Mouse (Mus musculus) intestine, embryonic 14.5 days (tissue): ENCODE data around the gene Gnptab. TPM values are rescaled to one million over a fixed set of nuclear protein-coding genes. Genes with fewer than 3 reads are reported as not detected.

ENCODE experiments used
- ATAC-seq: fragments of 200-750 bp; cut with Nextera tagmentation; replicated peaks from 2 replicates; pipeline ENCODE4 v1.8.0; 2017; ENCODE audit warnings: low read depth, moderate number of reproducible peaks, moderate TSS enrichment, moderate library complexity; ENCODE audit not compliant: low FRiP score, low TSS enrichment
- DNase-seq: peaks from one replicate; pipeline ENCODE4 v3.0.0-alpha.2; 2018; ENCODE audit warnings: low spot score
- H3K27ac ChIP-seq: fragments of 300-500 bp; sonication (generic); 2 replicates; pipeline ENCODE4 v1.5.1; 2014; ENCODE audit warnings: low read depth, mild to moderate bottlenecking, control low read depth
- H3K27me3 ChIP-seq: fragments of 300-500 bp; sonication (generic); replicated peaks from 2 replicates; pipeline ENCODE4 v1.6.1; 2014; ENCODE audit warnings: low read length, control low read depth; ENCODE audit not compliant: control insufficient read depth, insufficient read depth
- H3K36me3 ChIP-seq: fragments of 300-500 bp; sonication (generic); 2 replicates; pipeline ENCODE4 v1.6.1; 2014; ENCODE audit warnings: low read length, control low read depth; ENCODE audit not compliant: control insufficient read depth, insufficient read depth
- H3K4me1 ChIP-seq: fragments of 300-500 bp; sonication (generic); replicated peaks from 2 replicates; pipeline ENCODE4 v1.6.1; 2014; ENCODE audit warnings: low read length, control low read depth, mixed read lengths; ENCODE audit not compliant: control insufficient read depth, insufficient read depth
- H3K4me2 ChIP-seq: fragments of 300-500 bp; sonication (generic); 2 replicates; pipeline ENCODE4 v1.6.1; 2014; ENCODE audit warnings: low read length
- H3K4me3 ChIP-seq: fragments of 300-500 bp; sonication (generic); 2 replicates; pipeline ENCODE4 v1.5.1; 2014; ENCODE audit warnings: low read depth, low read length, control low read depth, mixed read lengths
- H3K9ac ChIP-seq: fragments of 300-500 bp; sonication (generic); 2 replicates; pipeline ENCODE4 v1.6.1; 2014; ENCODE audit warnings: mild to moderate bottlenecking, low read length
- H3K9me3 ChIP-seq: fragments of 300-500 bp; sonication (generic); 2 replicates; pipeline ENCODE4 v1.6.1; 2016; ENCODE audit warnings: low read length, control low read depth; ENCODE audit not compliant: control insufficient read depth
- WGBS: fragments of 180-500 bp; shearing (Covaris S2); extraction: QIAGEN DNeasy Blood & Tissue Kit; methylation state at CpG from one replicate; pipeline ENCODE4 v1.1.7; 2014; 5-methylcytosine and 5-hydroxymethylcytosine counted together
- polyA plus RNA-seq: library from polyadenylated mRNA; unstranded; fragments of >200 nt; fragmentation: Nextera tagmentation; extraction: Ambion mirVana; gene quantifications from 2 replicates; pipeline ENCODE4 v1.2.1, GENCODE M21; 2014

Gnptab gene
- polyA plus RNA-seq, 1 experiment from 2014 or later, result 14.0 TPM

DNA sequence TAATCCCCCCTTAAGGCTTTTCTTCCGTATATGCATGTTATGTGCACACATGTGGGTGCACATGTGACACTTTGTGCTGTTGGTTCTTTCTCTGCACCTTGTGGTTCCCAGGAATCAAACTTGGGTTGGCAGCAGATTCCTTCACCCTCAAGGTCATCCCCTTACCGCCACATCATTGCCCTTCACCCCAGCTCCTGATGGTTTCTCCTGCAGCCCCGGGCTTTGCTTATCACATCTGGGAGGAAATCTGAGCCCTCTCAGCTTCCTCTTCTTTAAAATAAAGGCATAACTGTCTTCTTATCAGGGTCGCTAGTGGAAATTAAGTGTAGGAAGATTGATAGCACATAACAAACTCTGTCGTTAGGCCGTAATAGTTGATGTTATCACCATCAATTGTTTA lies 3.1 kb downstream of the Gnptab start:
- Histone ChIP-seq H3K4me3 (no peak overlapping the region), H3K4me1 (peaks cover 7% of the 10 kb centered on the region; the same call in 1 of the 2 replicates), H3K4me2 (no peak overlapping the region), H3K9ac (no peak overlapping the region), H3K36me3 (no peaks in the 10 kb centered on the region), H3K27me3 (no peaks in the 10 kb centered on the region), H3K9me3 (no peaks in the 10 kb centered on the region), H3K27ac (no peak overlapping the region)
- 38% methylated on average over 6 of the region's 6 CpGs for WGBS
- no peak for ATAC-seq
- DNase-seq, result no peak

DNA sequence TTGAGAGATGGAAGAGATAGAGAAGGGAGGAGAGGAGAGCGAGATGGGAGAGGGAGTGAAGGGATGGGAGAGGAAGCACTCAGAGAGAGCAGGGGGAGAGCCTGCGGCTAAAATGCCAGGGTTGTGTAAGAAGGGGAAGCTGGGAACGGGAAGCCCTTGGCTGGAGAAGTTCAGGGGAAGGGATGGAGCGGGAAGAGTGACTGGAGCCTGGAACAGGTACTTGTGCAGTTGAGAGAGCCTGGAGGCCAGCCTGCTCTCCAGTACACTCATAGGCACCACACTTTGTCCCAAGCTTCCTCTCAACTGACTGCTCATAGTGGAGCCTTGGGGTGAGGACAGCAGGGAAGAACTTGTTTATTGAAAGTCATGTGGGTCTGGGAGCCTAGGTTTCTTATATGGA lies 4.5 kb downstream of the Gnptab start:
- Histone ChIP-seq H3K4me2 (no peak overlapping the region), H3K27ac (no peak overlapping the region), H3K4me1 (peaks cover 7% of the 10 kb centered on the region; the same call in 1 of the 2 replicates), H3K36me3 (no peaks in the 10 kb centered on the region), H3K9me3 (no peaks in the 10 kb centered on the region), H3K27me3 (no peaks in the 10 kb centered on the region), H3K9ac (no peak overlapping the region), H3K4me3 (no peak overlapping the region)
- DNase-seq, result no peak
- 73% methylated on average over 4 of the region's 4 CpGs for WGBS
- ATAC-seq, result no peak

DNA sequence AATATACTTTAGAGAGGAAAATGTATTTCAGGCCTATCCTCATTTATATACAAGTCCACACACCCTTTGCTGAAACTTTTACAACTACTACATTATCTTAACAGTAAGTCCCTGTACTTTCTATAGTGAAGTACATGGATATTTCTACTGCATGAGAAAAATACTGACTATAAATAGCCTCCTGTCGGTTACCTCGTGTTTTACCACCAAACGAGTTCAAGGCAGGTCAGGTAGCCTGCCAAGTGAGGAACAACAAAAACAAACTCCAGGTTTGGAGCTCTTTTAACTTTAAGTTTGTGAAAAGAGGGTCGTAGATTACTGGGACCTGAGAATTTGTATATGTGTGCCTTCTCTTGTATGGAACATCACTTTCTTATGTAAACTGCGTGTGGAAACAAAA lies 5.1 kb downstream of the Gnptab start:
- WGBS, result 48% methylated on average over 5 of the region's 5 CpGs
- Histone ChIP-seq H3K9ac (no peak overlapping the region), H3K27ac (no peak overlapping the region), H3K4me2 (no peak overlapping the region), H3K27me3 (no peaks in the 10 kb centered on the region), H3K36me3 (no peaks in the 10 kb centered on the region), H3K4me1 (peaks cover 5% of the 10 kb centered on the region; the same call in 1 of the 2 replicates), H3K4me3 (no peak overlapping the region), H3K9me3 (no peaks in the 10 kb centered on the region)
- DNase-seq, result no peak
- no peak for ATAC-seq

DNA sequence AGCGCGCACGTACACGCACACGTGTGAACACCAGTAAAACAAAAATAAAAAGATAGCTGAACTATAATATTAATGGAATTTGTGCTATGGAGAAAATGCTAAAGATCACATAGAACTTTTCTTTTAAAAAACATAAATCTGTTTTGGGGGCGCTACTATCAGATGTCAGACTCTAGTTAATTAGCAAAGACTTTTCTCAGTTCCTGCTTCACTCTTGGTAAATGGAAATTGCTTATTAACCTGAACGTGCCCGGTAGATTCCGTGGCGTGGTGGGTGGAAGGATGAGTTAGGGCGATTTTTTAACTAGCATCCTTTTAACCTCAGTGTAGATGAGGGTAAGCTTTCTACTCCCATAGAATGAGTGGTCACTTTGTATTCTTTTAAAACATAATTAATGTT lies 6.4 kb downstream of the Gnptab start:
- H3K27me3 ChIP-seq, result no peaks in the 10 kb centered on the region
- no peak overlapping the region for H3K9ac ChIP-seq
- DNase-seq (no peak), ATAC-seq (no peak)
- H3K9me3 ChIP-seq, result no peaks in the 10 kb centered on the region
- H3K36me3 ChIP-seq, result no peaks in the 10 kb centered on the region
- H3K27ac ChIP-seq, result no peak overlapping the region
- no peak overlapping the region for H3K4me2 ChIP-seq
- 91% methylated on average over 11 of the region's 11 CpGs for WGBS
- H3K4me3 ChIP-seq, result no peak overlapping the region
- peaks cover 2% of the 10 kb centered on the region; the same call in 1 of the 2 replicates for H3K4me1 ChIP-seq

DNA sequence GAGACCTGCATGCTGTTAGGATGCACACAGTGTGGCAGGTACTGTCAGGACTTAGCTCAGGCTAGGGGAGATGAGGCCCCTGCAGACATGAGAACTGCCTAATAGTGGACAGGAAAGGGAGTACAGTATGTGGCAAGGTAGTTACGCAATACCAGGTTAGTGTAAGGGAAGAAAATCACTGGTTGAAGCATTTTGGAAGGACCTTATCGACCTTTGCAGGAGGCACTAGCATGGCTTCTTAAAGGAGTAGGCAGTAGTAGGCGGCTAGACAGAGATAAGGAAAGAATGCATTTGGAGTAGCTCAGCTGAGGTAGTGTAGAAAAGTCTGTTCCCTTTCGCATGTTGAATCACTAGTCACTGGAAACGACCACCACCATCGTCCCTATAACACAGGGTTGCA lies 6.8 kb downstream of the Gnptab start:
- 71% methylated on average over 6 of the region's 6 CpGs for WGBS
- no peak overlapping the region for H3K27ac ChIP-seq
- H3K9me3 ChIP-seq, result no peaks in the 10 kb centered on the region
- H3K4me2 ChIP-seq, result no peak overlapping the region
- H3K9ac ChIP-seq, result no peak overlapping the region
- no peak overlapping the region for H3K4me3 ChIP-seq
- ATAC-seq (no peak), DNase-seq (no peak)
- no peaks in the 10 kb centered on the region for H3K36me3 ChIP-seq
- H3K4me1 ChIP-seq, result no peaks in the 10 kb centered on the region
- no peaks in the 10 kb centered on the region for H3K27me3 ChIP-seq

DNA sequence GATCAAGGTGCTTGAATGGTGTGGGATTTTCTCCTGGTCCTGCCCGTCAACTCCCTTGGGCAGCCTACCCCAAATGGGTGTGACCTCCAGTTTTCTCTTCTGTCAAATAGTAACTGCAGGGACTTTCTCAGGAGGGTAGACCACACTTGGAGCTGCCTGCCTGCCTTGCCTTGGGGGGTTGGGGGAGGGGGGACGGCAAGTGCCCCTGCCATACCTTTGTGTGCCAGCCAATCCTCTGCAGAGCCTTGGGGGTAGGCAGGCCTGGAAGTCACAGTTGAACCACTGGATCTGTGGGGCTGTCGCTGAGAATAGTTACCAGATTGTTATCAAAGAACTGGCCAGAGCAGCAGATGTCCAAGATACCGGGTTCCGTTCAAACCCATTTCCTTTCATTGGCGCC lies 7.3 kb downstream of the Gnptab start:
- Histone ChIP-seq H3K27me3 (no peaks in the 10 kb centered on the region), H3K27ac (no peak overlapping the region), H3K4me1 (no peaks in the 10 kb centered on the region), H3K9me3 (no peaks in the 10 kb centered on the region), H3K36me3 (no peaks in the 10 kb centered on the region), H3K9ac (no peak overlapping the region), H3K4me3 (no peak overlapping the region), H3K4me2 (no peak overlapping the region)
- ATAC-seq (0 out of 2 replicates have a peak, but pooled peaks have one; percentile 16), DNase-seq (no peak)
- 81% methylated on average over 6 of the region's 6 CpGs for WGBS

DNA sequence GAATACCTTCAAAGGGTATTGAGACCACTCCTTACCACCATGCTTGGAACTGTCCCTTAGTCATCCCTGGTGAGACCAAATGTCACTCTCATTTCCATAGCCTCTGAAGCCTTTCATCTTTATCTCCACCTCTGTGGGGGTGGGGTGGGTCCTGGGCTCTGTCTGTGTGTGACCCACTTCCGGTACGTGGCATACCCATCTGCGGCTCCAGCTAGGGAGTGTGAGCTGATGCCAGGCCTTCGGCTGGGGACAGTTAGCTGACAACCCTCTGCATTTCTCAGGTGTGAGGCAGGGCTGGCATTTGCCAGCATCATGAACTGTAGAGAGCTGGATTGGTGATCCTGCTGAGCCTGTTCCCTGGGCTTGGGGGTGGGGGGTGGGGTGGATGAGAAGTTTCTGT lies 10.6 kb downstream of the Gnptab start:
- H3K4me1 ChIP-seq, result no peaks in the 10 kb centered on the region
- no peaks in the 10 kb centered on the region for H3K36me3 ChIP-seq
- no peaks in the 10 kb centered on the region for H3K9me3 ChIP-seq
- no peak overlapping the region for H3K4me2 ChIP-seq
- no peak overlapping the region for H3K4me3 ChIP-seq
- H3K9ac ChIP-seq, result no peak overlapping the region
- H3K27me3 ChIP-seq, result no peaks in the 10 kb centered on the region
- WGBS, result 37% methylated on average over 4 of the region's 4 CpGs
- ATAC-seq, result 0 out of 2 replicates have a peak, but pooled peaks have one; percentile 40
- no peak overlapping the region for H3K27ac ChIP-seq
- no peak for DNase-seq

DNA sequence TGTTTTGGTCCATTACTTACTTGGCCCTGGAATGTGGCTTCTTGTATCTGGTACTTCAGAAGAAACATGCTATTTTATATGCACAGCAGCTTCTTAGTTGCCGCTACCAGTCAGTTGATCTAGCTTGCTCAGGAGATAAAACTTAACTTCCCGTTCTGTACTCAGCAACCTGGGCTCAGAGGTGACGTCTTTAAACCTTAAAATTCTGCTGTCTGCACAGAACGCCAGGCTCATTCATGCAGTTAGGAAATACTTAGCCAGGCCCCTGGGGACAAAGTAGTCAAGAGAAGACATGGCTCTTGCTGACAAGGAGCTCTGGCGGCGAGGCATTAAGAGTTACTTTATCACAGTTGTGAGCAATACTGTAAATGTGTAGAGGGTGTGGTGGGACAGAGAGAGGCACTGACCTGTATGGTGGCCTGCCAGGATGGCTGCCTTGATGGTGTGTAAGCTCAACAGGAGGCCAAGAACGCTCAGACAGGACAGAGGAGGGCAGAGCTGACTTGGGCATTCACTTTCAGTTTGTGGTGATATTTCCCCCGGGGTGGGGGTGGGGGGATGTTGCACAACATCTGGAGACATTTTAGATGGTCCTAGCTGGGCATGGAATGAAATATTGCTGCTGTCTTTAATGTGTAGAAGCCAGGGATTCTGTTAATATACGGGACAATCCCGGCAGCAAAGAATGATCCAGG lies 11.3 kb downstream of the Gnptab start:
- Histone ChIP-seq H3K27ac (no peak overlapping the region), H3K27me3 (no peaks in the 10 kb centered on the region), H3K4me3 (no peak overlapping the region), H3K9me3 (no peaks in the 10 kb centered on the region), H3K36me3 (no peaks in the 10 kb centered on the region), H3K4me1 (no peaks in the 10 kb centered on the region), H3K4me2 (no peak overlapping the region), H3K9ac (no peak overlapping the region)
- 0 out of 2 replicates have a peak, but pooled peaks have one; percentile 15 for ATAC-seq
- WGBS, result 56% methylated on average over 10 of the region's 10 CpGs
- DNase-seq, result no peak

DNA sequence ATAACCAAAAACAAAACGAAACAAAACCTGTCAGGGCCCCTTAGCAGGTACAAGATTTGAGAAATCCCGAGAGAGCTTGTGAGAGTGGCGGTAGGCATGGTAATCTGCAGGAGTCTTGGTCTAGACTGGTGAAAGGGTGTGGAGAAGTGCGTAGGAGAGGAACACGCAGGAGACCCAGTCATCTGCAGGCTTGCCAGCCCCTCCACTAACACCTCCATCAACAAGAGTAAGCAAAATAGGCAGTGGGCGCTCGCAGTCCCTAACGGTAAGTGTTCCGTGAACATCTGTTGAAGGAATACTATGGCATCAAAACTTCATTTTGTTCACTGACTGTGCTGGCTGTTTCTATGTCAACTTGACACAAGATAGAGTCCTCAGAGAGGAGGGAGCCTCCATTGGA lies 12.6 kb downstream of the Gnptab start:
- no peak overlapping the region for H3K4me3 ChIP-seq
- WGBS, result 93% methylated on average over 9 of the region's 9 CpGs
- ATAC-seq, result no peak
- no peak overlapping the region for H3K27ac ChIP-seq
- H3K36me3 ChIP-seq, result no peaks in the 10 kb centered on the region
- no peaks in the 10 kb centered on the region for H3K9me3 ChIP-seq
- DNase-seq, result no peak
- H3K27me3 ChIP-seq, result no peaks in the 10 kb centered on the region
- no peak overlapping the region for H3K4me2 ChIP-seq
- no peak overlapping the region for H3K9ac ChIP-seq
- H3K4me1 ChIP-seq, result no peaks in the 10 kb centered on the region
